Mouse (Mus musculus) cerebellum, adult 9-10 months (tissue): ENCODE data around the gene Ncam1.

ENCODE experiments used
- DNase-seq: peaks from one replicate; pipeline ENCODE4 v3.0.0; 2022

Ncam1 gene

DNA sequence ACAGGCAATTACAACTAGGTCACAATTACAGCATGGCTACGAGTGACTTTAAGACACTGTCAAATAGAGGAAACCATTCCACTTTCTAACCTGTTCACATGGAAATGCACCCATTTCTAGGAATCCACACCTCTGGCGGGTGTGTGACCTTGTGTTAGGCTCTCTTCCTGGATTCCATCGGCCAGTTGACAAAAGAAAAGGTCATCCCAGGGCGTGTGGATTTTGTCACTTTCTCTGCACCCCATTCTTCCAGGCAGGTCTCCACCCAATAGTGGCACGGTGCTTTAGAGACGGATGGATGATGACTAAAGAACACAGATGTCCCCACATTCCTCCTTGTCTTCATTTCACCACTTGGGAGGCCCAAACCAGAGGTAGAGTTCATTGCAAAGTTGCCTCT is 47.3 kb downstream of the Ncam1 start:
- no peak for DNase-seq

DNA sequence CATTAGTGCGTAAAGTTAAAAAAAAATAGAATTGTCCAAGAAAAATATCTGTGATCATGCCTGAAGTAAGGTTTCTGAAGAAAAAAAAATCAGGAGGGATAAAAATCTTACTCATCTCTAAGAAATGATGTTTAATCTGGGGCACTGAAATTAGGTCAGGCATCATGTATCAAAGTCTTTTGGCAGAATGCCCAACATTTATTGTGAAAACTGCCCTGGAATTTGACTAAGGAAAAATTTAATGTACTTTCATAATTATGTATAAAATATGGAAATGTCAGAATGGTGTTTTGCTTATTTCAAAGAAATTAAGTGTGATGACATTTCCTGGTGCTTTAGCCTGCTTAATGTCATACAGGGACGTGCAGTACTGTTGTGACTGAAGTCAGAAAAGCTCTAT is 52.5 kb downstream of the Ncam1 start:
- DNase-seq = peak; percentile 51

DNA sequence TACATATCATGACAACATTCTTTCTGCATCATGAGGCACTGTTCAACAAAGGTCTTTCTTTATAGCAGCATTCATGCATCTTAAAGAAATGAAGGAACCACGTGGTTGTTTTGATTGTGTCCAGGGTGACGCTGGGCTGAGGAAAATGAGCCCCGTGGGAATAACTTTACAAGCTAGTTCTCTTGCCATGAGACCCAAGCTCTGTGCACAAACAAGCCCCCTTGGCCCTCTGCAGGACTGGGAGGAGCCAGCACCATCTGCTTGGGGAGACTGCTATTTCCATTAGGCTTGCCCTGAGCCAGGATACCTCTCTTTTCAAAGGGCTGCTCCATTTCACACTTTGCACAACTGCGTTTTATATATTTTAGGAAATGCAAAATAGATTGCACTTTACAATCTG is 53.0 kb downstream of the Ncam1 start:
- DNase-seq = no peak

DNA sequence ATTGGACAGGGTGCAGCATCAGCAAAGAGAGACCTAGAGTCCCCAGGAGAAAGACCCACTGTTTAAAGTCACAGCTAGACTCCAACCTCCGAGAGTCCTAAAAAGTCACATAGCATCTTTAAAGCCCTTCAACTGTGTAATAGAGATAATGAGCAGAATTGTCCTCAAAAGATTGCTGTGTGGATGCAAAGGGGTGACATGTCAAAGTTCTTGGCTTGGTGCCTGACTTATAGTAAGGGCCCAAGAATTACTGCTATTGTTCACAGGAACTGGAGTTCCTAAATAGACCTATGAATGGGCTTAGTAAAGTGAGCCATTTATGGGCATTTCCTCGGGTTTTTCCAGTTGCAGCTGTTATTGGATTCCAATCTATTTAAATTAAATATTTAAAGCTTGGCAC is 54.4 kb downstream of the Ncam1 start:
- DNase-seq = no peak

DNA sequence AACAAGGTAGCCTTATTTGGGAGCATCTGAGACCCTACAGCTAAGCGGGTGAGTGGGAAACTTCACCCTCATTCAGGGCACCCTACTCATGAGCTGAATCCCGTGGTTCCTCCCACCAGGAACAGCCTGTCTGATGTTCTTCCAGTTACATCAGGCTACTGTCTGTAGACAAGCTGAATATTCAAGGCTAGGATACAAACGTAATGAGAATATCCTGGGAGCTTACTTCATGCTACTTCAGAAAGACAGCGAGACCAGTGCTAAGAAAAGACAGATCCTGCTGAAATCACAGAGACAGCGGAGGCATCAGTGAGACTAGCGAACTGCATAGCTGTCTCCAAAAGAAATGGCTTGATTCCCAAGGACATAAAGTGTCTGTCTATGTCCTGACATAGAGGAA is 58.8 kb downstream of the Ncam1 start:
- DNase-seq = no peak

DNA sequence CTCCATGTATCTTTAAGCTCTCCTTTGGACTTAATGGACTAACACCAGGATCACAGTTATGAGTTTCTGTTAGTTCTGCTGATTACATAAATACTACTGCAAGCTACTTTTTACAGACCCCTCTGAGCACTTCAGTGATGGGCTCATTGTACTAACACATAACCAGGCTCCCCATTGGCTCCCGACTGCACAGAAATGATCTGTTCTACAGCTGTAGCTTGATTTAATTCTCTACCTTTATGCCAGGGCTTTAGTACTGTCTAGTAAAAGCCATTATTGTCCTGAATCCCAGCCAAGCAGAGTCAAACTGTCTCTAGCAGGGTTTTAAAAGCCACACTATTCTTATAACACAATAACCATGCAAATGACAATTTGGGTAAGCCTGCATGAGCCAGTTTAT is 60.2 kb downstream of the Ncam1 start:
- no peak for DNase-seq

DNA sequence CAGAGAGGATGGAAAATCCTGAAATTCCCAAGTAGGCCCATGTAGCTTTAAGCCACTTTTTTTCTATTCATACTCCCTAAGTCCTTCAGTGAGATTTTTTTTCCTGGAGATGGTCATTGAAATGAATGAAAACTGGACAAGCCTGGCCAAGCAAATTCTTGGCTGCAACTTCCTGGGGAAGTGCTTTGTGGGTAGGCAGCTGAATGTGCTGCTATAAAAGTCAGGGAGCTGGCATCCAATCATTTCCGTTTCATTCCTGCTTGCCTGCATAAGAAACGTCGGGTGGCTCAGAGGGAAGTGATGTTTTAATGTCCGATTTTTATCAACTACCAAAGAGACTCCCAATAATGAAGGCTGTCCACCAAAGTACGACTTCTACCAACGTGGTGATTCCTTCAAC is 61.6 kb downstream of the Ncam1 start:
- DNase-seq = no peak

DNA sequence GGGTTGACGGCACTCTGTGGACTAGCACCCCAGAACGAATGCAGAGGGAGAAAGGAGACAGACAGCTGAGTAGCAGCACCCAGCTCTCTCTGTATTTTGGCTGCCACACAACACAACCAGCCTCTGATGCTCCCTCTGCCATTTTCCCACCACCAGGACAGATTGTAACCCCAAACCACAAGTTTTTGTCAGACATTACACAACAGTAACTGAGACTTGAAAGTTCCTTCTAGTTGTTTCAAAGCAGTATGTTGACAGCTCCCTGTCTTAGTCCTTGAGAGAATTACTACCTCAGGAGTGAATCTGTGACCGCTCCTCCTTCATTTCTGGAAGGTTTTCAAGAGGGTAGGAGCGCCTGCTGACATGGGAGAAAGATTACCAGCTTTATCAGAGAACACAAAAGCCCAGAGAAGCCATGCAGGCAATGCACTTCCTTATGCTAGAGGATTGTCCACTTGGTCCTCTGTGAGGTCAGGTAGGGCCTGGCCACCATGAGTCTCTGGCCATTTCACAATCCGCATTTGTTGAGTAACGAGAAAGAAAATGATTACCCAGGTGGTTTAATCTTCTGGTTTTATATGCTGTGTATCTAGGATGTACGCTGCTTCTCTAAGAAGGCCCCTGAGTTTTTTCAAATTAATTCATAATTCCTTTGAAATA is 64.2 kb downstream of the Ncam1 start:
- DNase-seq = no peak

DNA sequence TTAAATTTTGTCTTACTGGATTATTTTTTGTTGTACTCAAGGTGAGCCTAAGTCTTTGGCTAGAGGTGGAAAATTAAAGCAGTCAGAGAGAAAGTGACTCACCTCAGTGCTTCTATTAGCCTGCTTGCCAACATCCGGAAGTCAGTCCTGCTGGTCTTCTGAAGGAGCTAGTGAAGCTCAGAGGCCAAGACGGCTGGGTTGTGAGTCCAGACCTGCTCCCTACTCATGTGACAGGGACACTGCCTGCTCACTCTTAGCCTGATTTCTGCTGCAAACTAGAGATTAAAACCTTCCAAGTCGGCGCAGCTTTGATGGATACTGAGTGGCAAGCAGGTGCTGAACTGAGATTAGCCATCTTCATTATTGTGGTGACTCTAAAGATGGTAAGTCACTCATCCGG is 65.0 kb downstream of the Ncam1 start:
- peak; percentile 76 for DNase-seq

DNA sequence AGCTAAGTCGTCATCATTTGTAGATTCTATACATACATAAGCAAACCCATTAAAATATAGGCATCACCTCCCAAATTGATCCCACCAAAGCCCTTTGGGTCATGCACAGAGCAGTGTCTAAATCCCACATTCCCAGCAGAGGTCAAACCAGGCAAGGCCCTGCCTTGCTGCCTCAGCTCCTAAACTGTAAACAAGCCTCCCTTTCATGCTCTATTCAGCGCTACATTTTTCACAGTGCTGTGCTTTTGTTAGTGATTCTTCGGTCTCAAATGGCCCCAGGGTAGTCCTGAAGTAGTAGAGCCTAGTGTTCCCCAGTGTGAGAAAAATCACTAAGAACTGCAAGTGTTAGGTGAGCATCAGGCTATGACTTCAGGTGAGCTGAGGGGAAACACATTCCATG is 69.2 kb downstream of the Ncam1 start:
- DNase-seq = no peak

DNA sequence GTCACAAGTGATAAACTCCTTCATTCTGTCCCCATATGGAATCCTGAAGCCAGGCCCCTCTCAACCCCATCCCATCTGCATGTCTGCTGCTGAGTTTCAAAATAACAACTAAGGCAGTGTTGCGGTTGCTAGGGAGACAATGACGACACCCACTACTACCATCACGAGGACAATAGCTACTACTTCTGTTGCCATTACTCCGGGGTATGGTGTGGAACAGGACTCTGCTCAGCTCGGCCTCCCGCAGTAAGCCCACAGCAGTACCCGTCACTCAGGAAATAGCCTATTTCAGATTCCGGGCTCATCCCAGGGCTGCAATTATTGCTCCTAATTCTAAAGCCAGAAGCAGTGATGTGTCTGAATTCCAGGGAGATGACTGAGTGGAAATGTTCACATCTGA is 70.5 kb downstream of the Ncam1 start:
- no peak for DNase-seq

DNA sequence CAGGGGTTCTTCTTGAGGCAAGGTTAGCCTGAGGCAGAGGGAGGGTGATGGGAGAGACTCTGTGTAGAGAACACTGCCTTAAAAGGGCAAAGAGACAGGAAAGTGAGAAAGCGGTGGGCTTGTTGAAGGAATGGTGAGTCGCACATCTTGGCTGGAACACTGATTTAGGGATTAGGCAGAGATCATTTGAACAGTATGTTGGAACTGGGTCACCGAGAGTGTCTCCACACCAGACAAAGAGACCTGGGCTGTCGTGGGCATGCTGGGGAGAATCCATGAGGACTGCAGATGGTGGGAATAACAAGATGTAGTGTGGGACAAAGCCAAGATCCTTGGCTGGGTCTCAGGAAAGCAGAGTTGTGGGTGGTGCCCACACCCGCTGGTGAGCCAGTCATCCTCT is 76.0 kb downstream of the Ncam1 start:
- peak; percentile 85 for DNase-seq

DNA sequence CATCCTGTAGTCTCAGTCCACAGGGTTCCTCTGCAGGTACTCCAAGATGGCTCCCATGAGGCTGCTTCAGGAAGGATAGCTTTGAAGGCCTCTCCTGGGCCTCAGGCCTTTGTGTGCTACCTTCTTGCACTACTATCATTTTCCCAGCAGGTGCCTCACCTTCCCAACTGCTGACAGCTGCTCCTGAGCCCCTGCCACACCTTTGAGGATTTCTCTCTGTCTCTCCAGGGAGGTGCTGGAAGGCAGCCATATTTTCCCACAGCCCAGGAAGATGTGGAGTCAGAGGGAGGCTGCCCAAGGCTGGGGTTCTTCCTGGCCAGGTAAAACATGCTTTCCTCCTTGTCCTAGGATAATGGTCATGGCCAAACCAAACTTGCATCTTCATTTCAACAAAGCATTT is 83.6 kb downstream of the Ncam1 start:
- peak; percentile 77 for DNase-seq

DNA sequence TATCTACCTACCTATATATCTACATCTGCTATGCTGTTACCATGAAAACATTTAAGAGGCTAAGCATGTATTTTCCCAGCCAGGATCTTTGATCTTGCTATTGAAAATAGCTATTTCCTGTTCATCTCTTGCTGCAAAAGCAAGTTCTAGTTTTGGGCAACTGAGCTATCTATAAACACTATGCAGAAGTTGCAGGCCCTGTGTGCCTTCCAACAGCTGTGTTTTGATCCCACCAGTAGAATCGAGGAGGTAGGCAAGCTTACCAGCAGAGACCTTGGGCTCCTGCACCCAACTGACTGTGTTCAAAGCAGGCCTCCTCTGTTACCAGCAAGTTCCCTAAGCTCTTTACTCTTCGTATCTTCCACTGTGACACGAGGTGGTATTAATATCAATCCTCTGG is 84.6 kb downstream of the Ncam1 start:
- no peak for DNase-seq

DNA sequence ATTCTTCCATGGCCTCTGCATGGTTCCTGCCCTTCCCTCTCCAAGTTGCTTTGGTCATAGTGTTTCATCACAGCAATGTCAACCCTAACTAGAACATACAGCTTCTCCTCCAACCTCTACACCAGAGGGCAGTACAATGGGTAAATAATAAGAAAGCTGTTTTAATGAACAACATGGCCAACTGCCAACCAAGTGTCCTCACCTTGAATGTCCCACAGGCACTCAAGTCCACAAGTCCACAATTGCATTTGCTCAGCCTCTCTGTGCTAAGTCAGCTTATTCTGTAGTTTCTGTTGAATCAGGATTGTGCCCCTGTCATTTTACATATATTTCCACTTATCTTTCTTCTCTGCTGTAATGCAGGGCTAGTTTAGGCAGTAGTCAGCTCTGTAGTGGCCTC is 91.1 kb downstream of the Ncam1 start:
- DNase-seq = no peak

DNA sequence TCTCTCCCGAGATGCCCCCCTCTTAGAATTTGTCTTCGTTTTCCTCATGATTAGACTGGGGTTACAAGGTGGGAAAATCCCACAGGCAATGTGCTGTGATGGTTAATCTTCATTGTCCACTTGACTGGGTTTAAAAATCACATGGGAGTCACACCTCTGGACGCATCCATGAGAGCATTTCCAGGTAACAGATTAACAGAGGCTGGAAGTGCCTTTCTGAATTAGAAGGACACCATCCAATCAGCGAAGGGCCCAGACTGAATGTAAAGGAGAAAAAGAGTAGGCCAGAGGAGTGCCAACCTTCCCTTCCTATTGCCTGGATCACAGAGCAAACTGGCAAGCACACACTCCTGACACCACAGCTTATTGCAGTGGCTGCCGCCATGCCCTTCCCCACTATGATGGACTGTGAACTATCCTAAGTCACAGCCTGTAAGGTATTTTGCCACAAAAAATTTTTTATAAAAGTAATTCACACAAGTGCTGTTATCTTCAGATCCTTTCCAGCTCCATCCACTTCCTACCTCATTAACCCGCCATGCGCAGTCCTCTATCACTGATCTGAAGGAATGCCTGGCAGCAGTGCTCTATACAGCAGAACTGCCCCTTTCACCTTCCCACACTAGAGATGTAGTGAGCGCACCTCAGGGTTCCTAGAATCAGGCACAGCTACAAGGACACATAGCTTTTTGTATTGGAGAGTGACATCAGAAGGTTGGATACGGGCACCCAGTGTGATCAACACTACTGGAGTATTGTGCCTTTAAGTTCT is 94.3 kb downstream of the Ncam1 start:
- no peak for DNase-seq

DNA sequence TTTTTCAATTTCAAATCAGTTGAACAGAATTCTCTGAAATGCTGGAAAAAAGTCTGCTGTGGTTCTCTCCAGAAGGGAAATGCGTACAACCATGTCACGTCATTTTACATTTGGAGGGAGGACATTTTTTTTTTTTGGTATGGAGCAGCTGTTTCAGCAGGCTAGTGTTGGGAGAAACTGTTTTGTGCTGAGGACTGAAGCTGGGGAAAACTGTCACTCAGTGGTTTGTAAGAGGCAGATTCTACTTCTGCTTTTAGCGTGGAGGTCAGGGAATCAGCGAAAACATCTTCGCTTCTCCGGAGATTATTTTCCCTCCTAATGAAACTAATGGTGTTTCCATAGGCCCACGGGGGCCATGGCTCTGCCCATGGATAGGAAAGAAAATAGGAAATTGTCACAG is 103.4 kb downstream of the Ncam1 start:
- DNase-seq = no peak

DNA sequence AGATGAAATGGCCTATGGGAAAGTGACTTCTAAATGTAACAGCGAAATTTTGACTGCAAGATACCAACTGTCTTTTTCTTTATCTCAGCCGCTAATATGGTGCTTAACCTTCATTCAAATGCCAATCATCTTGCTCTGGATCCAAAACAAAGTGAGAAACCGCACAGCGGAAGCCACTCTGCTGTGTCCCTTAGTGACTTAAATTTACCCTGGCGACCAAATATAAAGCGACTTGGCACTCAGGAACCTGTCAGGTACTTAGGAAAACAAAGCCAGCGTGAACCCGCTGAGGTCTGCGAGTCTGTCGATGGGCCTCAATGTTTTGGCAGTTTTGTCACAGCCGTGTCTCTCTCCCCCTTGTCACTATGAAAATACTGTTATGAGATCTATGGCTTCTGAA is 105.9 kb downstream of the Ncam1 start:
- no peak for DNase-seq

DNA sequence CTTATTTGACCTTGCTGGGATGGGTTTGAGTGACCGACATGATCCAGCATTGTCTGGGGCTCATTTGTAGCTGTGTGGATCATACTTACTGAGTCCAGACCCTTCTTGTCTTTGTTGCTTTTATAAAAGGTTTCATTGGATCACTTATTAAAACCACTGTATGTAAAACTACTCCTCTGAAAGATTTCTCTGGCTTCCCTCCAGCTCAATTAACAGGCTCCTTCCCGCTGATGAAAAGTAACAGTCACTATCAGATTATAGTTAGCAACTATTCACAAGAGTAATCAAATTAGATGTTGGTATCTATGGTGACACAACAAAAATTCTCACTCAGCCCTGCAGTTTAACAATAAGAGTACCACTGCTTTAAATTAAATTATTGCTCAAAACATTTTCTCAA is 107.4 kb downstream of the Ncam1 start:
- DNase-seq = no peak

DNA sequence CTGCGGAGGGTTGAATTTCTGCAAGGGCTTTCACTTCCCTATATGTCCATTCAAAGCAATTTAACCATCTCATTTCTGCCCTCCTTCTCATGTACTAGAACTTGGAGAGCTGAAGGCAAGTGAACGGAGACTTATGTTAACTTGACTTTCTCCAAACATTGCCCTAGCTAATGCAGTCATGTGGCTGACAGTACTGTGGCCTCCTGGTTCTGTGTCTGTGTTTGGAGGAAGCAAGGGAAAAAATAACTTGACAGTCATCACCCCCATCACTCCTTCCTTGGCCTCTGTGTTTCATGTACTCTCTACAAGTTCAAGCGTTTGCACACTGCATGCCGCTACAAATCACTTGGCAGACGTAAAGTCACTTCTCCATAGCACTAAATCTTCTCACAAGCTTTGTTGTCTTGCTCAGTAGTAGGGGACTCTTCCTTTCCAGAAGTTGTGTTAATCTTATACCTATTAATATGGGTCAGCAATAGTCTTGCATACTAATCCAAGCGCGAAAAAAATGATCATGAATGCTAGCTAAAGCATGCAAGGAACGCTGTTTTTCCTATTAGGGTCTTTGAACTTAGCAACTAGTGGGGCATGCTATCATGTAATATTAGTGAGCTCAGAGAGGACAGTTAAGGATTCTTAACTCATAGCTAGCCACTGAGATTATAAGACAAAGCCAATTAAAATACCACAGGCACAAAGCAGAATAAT is 115.0 kb downstream of the Ncam1 start:
- no peak for DNase-seq

DNA sequence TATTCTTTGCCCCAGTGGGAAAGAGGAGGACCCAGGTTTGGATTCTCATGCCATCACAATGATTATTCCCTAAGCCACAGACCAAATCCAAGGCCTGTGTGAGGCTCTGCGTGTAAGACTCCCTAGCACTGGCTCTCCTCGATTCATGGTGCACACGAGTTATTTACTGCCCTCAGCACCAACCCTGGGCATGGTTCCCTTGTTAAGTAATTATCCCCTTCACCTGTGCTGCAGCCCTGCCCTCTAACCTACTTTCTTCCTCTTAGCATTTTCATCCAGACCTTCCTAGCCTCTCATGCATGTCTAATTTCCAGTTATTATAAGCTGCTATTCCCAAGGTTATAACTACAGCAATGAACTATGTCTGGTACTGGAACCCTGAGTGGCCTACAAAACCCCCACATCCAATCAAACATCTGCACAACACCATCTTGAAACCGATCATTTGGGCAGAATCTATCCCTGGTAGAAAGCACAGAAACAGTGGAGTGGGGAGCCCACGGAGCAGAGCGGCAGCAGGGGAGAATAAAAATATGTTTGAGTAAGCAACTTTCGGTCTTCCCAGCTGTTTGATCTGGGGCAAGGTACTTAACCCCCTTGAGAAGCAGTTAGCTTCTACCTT is 116.8 kb downstream of the Ncam1 start:
- DNase-seq = no peak

DNA sequence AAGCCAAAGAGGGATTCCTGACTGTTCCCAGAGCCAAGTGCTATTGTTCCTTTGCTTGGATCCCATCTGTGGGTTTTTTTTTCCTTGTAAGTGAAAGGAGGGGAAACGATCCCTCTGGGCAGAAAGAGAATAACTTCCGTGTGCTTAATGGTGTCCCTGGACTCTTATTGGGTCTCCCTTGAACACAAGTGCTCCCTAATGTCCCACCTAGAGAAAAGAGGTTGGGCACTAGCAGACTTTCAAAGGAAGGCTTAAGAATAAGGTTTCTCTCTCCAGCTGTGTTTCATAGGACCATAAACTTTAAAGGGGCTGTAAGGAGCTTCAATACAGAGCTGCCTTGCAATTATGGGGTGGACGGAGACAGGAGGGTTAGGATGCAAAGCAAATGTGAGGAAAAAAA is 119.5 kb downstream of the Ncam1 start:
- no peak for DNase-seq

DNA sequence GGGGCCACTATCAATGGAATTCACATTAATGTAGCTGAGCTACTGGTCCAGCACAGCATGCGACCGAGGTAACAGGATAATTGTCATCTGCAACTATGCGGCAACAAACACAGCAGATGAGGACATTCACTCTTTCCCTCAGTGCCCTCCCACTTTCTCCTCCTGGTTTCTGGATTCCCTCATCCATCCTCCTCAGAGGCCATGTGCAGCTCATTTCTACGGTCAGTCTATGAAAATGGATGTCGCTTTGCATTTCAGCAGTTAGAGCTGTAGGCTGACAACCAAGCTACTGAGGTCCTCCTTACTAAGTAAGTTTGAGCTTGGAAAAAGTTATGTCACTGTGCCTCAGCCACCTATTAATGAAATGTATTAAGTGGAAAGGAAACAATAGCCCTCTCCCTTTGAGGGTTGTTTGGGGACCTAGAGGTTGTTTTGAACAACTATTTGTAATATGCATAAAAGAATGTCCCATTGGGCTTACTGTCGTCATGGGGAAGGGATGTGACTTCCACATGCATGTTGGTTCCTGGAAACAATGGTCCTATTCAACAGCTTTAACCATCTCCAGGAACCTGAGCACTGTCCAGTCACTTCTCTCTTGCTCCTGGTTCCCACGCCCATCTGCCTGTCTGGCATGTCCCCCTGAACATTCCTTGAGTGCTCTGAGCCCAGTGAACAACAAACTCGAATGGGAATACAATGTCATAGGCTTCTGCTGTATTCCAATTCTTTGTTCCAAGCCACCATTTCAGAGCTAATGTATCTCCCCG is 122.8 kb downstream of the Ncam1 start:
- no peak for DNase-seq
